Mouse (Mus musculus): Measurements from ENCODE around the gene Gpr4. TPM values are rescaled to one million over a fixed set of nuclear protein-coding genes. Genes with fewer than 3 reads are reported as not detected.

Gene Gpr4
- 1.4 TPM for polyA plus RNA-seq (2014; fragmentation: Illumina TruSeq; extraction: RNeasy Lipid Tissue Mini Kit (QIAGEN cat#74804); ENCODE audit: low replicate concordance)

DNA sequence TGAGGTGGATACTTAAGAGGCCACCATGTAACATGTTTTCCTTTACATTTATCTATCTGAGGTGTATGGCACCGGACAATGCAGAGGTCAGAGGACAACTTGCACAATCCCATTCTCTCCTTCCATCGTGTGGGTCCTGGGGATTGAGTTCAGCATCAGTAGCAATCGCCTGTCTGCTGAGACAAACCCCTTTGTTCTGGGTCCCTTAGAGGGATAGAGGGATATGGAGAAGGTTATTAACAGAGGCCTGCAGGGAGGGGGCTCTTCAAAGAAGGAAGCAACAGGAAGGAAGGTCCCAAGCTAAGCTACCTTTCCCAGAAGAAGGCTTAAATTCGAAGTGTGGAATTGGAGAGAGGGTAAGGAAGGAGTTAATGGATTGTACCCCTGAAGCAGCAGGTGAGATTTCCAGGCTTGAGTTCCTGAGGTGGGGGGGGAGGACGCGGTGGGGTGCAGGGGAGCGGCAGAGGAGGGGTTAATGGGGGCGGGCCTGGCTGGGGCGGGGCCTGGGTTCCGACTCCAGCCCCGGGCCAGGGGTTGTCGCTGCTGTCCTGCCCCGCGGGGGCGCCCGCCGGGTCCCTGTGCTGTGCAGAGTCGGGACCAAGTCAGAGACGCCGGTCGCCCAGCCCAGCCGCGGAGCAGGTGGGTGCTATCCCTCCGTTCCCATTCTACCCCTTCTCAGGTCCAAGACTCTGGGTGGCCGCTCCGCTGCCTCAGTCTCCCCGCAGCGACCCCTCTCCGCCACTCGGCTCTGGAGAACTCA is at the start of gene Gpr4:
TSS of gene Gpr4 (plus strand) at position 543 of the 760 bp plus-strand sequence.

DNA sequence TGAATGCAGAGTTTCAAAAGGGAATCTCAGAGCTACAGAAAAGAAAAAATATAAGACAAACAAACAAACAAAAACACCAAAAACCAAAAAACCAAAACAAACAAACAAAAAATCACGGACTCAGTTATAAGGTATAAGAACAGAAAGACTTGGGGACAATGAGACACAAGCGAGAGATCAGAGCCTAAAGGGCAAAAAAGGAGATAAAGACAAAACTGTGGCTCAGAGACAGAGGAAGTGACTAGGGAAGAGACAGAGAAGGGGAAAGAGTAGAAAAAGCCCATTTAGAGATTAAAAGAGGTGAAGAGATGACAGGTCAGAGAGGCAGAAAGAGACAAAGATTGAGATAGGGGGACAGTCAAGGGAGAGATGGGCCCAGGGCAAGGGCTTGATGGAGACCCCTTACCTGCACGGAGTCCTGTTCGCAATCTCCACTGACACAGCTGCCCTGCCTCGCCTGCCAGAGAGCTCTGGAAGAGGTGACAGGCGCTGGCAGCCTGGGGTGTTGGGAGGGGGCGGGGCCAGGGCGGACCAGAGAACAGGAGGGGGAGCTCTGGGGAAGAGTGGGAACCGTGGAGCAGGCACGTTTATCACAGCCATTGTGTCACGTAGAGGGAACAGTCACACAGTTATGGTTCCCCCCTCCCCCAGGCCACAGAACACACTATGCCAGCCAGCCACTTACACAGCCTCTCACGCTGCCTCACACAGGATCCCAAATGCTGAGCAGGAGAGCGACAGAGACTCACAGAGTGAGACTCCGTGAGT is 46.5 kb upstream of the Gpr4 start, which contains the start of gene Gipr:
TSS of gene Gipr (minus strand) at position 472 of the 768 bp plus-strand sequence.

DNA sequence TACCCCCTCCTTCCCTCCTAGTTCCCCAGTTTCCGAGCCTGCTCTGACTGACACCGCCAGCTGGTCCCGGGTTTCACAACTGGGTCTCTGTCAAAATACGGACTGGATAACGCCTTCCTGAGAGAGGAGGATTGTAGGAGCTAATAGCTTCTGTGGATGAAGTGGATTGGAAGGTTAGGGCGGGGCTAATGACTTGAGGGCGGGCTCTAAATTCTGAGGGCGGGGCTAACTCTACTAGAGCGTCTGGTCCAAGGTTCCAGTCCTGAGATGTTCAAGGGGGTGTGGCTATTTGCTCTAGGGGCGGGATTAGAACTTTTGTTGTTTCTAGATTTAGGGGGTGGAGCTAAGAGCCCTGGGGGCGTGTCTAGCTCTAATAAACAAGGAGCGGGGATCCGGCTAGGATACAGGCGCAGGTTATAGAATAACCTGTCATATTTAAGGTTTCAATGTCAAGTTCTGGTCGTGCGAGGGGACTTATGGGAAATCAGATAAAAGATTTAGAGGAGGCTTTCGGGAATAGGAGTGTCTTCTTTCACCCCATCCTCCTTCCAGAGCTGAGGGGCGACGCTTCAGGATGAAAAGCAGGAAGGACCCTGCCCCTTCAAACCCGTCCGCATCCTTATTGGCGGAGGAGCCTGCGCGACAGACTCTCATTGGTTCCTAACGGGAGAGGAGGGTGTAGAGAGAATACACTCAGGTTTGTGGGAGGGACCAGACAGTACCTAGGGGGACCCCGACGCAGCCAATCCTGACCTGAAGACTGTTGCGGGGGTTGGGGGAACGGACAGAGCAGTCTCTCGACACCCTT is 36.4 kb upstream of the Gpr4 start, which contains the start of gene Eml2:
TSS of gene Eml2 (plus strand) at position 714 of the 808 bp plus-strand sequence.

DNA sequence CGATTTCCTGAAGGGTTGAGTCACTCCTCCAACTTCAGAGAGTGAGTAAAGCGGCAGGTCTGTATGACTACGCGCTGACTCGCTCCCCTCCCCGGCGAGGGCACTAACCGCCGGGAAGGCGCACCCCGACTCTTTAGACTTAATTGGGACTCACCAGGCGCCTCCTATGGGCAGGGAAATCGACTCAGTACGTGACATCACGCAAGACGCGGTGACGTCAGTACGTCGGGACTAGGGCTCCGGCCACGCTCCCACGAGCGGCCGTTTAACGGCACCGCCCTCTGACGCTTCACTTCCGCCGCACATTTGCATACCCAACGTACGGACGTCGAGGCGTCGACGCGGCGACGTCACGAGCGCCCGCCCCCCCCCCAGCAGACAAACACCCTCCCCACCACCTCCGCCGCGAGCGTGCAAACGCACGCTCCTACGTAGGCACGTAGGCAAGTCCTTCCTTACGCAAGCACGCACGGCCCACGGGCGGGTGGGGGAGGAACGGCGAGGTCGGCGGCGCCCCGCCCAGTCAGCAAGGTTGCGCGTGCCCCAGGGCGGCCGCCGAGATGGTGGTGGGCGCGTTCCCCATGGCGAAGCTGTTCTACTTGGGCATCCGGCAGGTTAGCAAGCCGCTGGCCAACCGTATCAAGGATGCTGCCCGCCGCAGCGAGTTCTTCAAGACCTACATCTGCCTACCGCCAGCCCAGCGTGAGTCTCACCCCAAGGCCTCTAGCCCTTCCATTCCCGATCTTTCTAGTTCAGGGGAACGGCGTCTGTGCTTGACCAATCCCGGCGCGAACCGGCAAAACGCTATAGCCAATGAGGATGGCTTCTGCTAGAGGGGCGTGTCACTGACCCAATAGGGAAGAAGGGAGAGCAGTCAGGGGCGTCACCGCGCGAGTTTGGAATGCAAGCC is 15.8 kb downstream of the Gpr4 start, which contains the start of gene Opa3:
TSS of gene Opa3 (plus strand) at position 452 of the 910 bp plus-strand sequence.

DNA sequence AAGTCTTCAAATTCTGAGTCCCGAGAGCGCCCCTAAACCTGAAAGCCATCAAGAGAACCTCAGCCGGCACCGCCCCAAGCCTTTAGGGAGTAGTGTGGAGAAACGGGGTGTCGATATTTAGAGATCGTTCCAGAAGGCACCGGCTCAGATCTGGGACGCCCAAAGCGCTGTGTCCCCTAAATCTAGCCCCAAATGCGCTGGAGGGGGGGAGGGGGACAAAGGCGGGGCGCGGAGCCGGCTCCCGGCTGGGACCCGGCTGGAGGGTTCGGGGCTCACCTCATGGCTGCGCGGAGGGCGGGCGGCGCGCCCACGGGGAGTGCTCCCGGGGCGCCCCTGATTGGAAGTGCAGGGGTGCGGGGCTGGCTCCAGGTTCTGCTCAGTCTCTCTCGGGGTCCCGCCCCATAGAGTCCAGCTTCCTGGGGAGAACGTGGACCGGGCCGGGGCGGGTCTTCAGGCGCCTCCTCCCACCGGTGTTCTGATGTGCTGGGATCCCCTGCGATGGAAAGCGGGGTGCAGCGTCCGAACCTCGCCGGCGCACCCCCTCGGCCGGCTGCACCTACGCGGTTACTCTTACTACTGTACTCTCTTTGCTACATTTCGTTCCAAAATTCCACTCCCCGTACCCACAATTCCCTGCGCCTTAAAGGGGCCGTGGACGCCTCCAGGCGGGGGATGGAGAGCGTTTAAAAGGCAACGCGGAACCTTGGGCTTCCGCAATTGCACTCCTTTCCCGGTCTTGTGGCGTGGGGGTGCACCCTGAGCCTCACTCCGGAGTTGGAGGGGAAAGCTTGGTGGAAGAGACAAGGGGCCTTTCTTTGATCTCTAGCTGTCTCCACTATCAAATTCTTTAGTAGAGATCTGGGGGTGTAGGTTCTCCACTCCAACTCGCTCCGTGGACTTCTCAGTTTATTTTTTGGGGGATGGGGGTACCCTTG is 59.2 kb downstream of the Gpr4 start, which contains the start of gene Vasp:
TSS of gene Vasp (minus strand) at position 580 of the 935 bp plus-strand sequence.

Other genes starting within 250 kb of the Gpr4 start
- not detected for gene Nanos2, start 225.1 kb upstream of the Gpr4 start, polyA plus RNA-seq (2014; fragmentation: Illumina TruSeq; extraction: RNeasy Lipid Tissue Mini Kit (QIAGEN cat#74804); ENCODE audit: low replicate concordance)
- gene Mypop, start 221.3 kb upstream of the Gpr4 start, polyA plus RNA-seq (2014; fragmentation: Illumina TruSeq; extraction: RNeasy Lipid Tissue Mini Kit (QIAGEN cat#74804); ENCODE audit: low replicate concordance) = not detected
- 0.52 TPM for gene Irf2bp1, start 208.5 kb upstream of the Gpr4 start, polyA plus RNA-seq (2014; fragmentation: Illumina TruSeq; extraction: RNeasy Lipid Tissue Mini Kit (QIAGEN cat#74804); ENCODE audit: low replicate concordance)
- gene Foxa3, start 189.0 kb upstream of the Gpr4 start, polyA plus RNA-seq (2014; fragmentation: Illumina TruSeq; extraction: RNeasy Lipid Tissue Mini Kit (QIAGEN cat#74804); ENCODE audit: low replicate concordance) = 4.9 TPM
- gene Sympk, start 188.2 kb upstream of the Gpr4 start, polyA plus RNA-seq (2014; fragmentation: Illumina TruSeq; extraction: RNeasy Lipid Tissue Mini Kit (QIAGEN cat#74804); ENCODE audit: low replicate concordance) = 1.7 TPM
- gene Rsph6a, start 157.8 kb upstream of the Gpr4 start, polyA plus RNA-seq (2014; fragmentation: Illumina TruSeq; extraction: RNeasy Lipid Tissue Mini Kit (QIAGEN cat#74804); ENCODE audit: low replicate concordance) = not detected
- gene Dmwd, start 136.3 kb upstream of the Gpr4 start, polyA plus RNA-seq (2014; fragmentation: Illumina TruSeq; extraction: RNeasy Lipid Tissue Mini Kit (QIAGEN cat#74804); ENCODE audit: low replicate concordance) = not detected
- 1.3 TPM for gene Dmpk, start 128.7 kb upstream of the Gpr4 start, polyA plus RNA-seq (2014; fragmentation: Illumina TruSeq; extraction: RNeasy Lipid Tissue Mini Kit (QIAGEN cat#74804); ENCODE audit: low replicate concordance)
- 0.33 TPM for gene Six5, start 117.9 kb upstream of the Gpr4 start, polyA plus RNA-seq (2014; fragmentation: Illumina TruSeq; extraction: RNeasy Lipid Tissue Mini Kit (QIAGEN cat#74804); ENCODE audit: low replicate concordance)
- not detected for gene Gm4969, start 94.2 kb upstream of the Gpr4 start, polyA plus RNA-seq (2014; fragmentation: Illumina TruSeq; extraction: RNeasy Lipid Tissue Mini Kit (QIAGEN cat#74804); ENCODE audit: low replicate concordance)
- gene Fbxo46, start 92.7 kb upstream of the Gpr4 start, polyA plus RNA-seq (2014; fragmentation: Illumina TruSeq; extraction: RNeasy Lipid Tissue Mini Kit (QIAGEN cat#74804); ENCODE audit: low replicate concordance) = 0.48 TPM
- gene Qpctl, start 63.2 kb upstream of the Gpr4 start, polyA plus RNA-seq (2014; fragmentation: Illumina TruSeq; extraction: RNeasy Lipid Tissue Mini Kit (QIAGEN cat#74804); ENCODE audit: low replicate concordance) = 2.7 TPM
- gene Snrpd2, start 62.8 kb upstream of the Gpr4 start, polyA plus RNA-seq (2014; fragmentation: Illumina TruSeq; extraction: RNeasy Lipid Tissue Mini Kit (QIAGEN cat#74804); ENCODE audit: low replicate concordance) = 1.3 TPM
- gene Gipr, start 46.4 kb upstream of the Gpr4 start, polyA plus RNA-seq (2014; fragmentation: Illumina TruSeq; extraction: RNeasy Lipid Tissue Mini Kit (QIAGEN cat#74804); ENCODE audit: low replicate concordance) = 0.22 TPM
- not detected for gene Eml2, start 36.1 kb upstream of the Gpr4 start, polyA plus RNA-seq (2014; fragmentation: Illumina TruSeq; extraction: RNeasy Lipid Tissue Mini Kit (QIAGEN cat#74804); ENCODE audit: low replicate concordance)
- 6.8 TPM for gene Opa3, start 15.8 kb downstream of the Gpr4 start, polyA plus RNA-seq (2014; fragmentation: Illumina TruSeq; extraction: RNeasy Lipid Tissue Mini Kit (QIAGEN cat#74804); ENCODE audit: low replicate concordance)
- gene Vasp, start 59.3 kb downstream of the Gpr4 start, polyA plus RNA-seq (2014; fragmentation: Illumina TruSeq; extraction: RNeasy Lipid Tissue Mini Kit (QIAGEN cat#74804); ENCODE audit: low replicate concordance) = 48.9 TPM
- 4.2 TPM for gene Ppm1n, start 67.5 kb downstream of the Gpr4 start, polyA plus RNA-seq (2014; fragmentation: Illumina TruSeq; extraction: RNeasy Lipid Tissue Mini Kit (QIAGEN cat#74804); ENCODE audit: low replicate concordance)
- not detected for gene Rtn2, start 70.1 kb downstream of the Gpr4 start, polyA plus RNA-seq (2014; fragmentation: Illumina TruSeq; extraction: RNeasy Lipid Tissue Mini Kit (QIAGEN cat#74804); ENCODE audit: low replicate concordance)
- gene Fosb, start 97.5 kb downstream of the Gpr4 start, polyA plus RNA-seq (2014; fragmentation: Illumina TruSeq; extraction: RNeasy Lipid Tissue Mini Kit (QIAGEN cat#74804); ENCODE audit: low replicate concordance) = 0.67 TPM
- not detected for gene Ercc1, start 132.2 kb downstream of the Gpr4 start, polyA plus RNA-seq (2014; fragmentation: Illumina TruSeq; extraction: RNeasy Lipid Tissue Mini Kit (QIAGEN cat#74804); ENCODE audit: low replicate concordance)
- gene Cd3eap, start 146.9 kb downstream of the Gpr4 start, polyA plus RNA-seq (2014; fragmentation: Illumina TruSeq; extraction: RNeasy Lipid Tissue Mini Kit (QIAGEN cat#74804); ENCODE audit: low replicate concordance) = 0.26 TPM
- gene Ppp1r13l, start 147.2 kb downstream of the Gpr4 start, polyA plus RNA-seq (2014; fragmentation: Illumina TruSeq; extraction: RNeasy Lipid Tissue Mini Kit (QIAGEN cat#74804); ENCODE audit: low replicate concordance) = not detected
- gene Ercc2, start 169.5 kb downstream of the Gpr4 start, polyA plus RNA-seq (2014; fragmentation: Illumina TruSeq; extraction: RNeasy Lipid Tissue Mini Kit (QIAGEN cat#74804); ENCODE audit: low replicate concordance) = not detected
- gene Klc3, start 191.6 kb downstream of the Gpr4 start, polyA plus RNA-seq (2014; fragmentation: Illumina TruSeq; extraction: RNeasy Lipid Tissue Mini Kit (QIAGEN cat#74804); ENCODE audit: low replicate concordance) = not detected
- gene Ckm, start 192.2 kb downstream of the Gpr4 start, polyA plus RNA-seq (2014; fragmentation: Illumina TruSeq; extraction: RNeasy Lipid Tissue Mini Kit (QIAGEN cat#74804); ENCODE audit: low replicate concordance) = not detected
- 0.19 TPM for gene Mark4, start 246.3 kb downstream of the Gpr4 start, polyA plus RNA-seq (2014; fragmentation: Illumina TruSeq; extraction: RNeasy Lipid Tissue Mini Kit (QIAGEN cat#74804); ENCODE audit: low replicate concordance)

Measured in small intestine, adult 10 weeks (tissue).